Mouse (Mus musculus): Measurements from ENCODE around the gene Endou. TPM values are rescaled to one million over a fixed set of nuclear protein-coding genes. Genes with fewer than 3 reads are reported as not detected.
"Not testable (repeated sequence)": the region's sequence is repeated elsewhere in the genome, so short reads cannot be mapped to it uniquely, and the experiment has no call there.

Gene Endou
- polyA plus RNA-seq, 1 experiment from 2014 or later, result 2.8 TPM

DNA sequence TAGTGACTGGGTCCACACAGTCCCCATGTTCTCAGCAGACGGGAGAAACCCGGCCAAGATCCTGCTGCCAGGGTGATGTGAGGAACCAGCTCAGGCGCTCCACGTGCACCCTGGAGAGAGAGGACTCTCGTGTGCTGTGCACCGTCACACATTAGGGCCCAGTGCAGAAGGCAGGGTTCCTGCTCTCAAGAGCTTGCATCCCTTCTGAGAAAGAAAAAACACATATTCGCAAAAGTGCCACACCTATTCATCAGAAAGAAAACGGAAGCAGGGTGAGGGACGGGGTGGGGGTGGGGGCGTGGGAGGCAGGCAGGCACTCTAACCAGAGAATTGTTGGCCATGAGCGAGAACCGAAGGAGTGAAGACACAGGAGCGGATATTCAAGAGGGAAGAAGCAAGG is 55.2 kb downstream of the Endou start:
- H3K4me2 ChIP-seq, result no peak overlapping the region
- peaks cover 64% of the 10 kb centered on the region for H3K36me3 ChIP-seq
- H3K4me3 ChIP-seq, result no peak overlapping the region
- no peaks in the 10 kb centered on the region for H3K9me3 ChIP-seq
- WGBS, result 88% methylated on average over 13 of the region's 13 CpGs
- peaks cover 4% of the 10 kb centered on the region; the same call in 1 of the 2 replicates for H3K4me1 ChIP-seq
- H3K27ac ChIP-seq, result no peak overlapping the region
- no peak for ATAC-seq (ENCODE audit: insufficient number of reproducible peaks, insufficient read depth, low FRiP score, low TSS enrichment, low read depth)
- H3K27me3 ChIP-seq, result no peaks in the 10 kb centered on the region
- no peak overlapping the region for H3K9ac ChIP-seq

DNA sequence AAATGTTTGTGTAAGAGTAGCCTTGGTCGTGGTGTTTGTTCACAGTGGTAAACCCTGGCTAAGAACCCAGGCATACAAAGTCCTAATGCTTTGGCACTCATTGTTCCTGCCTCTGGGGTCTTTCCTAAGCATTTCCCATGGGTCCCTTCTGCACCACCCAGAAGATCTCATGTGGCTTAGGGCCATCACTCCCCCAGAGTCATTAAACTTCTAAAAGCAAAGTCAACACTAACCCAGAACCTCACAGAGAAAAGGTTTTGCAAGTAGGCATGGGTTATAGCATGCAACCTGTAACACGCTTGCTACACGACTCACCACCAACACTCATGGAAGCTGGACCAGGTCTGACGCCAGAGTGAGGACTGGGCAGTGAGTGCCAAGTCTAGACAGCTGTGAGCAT is 56.7 kb downstream of the Endou start:
- WGBS, result 92% methylated on average over 4 of the region's 4 CpGs
- no peaks in the 10 kb centered on the region for H3K9me3 ChIP-seq
- ATAC-seq (ENCODE audit: insufficient number of reproducible peaks, insufficient read depth, low FRiP score, low TSS enrichment, low read depth), result no peak

DNA sequence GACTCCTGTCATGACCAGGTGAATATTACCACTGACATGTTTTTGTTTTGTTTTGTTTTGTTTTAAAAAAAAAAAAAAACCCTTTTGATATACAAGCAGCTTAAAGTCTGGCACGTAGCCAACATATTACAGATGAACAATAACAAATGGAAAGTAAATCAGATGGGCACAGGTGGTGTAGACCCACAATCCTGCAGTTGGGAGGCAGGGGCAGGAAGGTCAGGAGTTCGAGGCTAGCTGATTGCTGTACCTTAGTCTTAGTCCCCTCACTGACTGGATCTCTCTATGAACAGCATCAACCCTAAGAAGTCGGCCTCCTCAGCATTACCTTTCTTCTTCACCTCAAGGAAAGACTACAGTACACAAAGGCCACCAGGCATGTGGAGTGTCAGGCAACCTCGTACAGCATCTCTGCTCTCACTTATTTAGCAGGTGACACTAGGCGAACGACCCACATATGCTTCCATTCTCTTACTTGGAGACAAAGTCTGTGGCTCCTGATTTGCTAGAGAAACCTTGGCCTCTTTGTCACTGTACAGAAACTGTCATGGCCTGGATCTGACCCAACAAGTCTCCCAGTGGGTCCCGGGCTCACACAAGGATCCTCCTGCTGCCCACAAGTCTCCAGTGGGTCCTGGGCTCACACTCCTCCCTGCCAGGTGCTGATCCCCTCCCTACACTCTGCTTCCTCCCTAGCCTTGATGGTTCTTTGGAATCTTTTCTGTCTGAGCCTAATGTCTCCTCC is 57.7 kb downstream of the Endou start:
- no peak for ATAC-seq (ENCODE audit: insufficient number of reproducible peaks, insufficient read depth, low FRiP score, low TSS enrichment, low read depth)
- peaks cover 47% of the 10 kb centered on the region for H3K36me3 ChIP-seq

More for the DNA sequence above, 56.7 kb downstream of the Endou start:
- peaks cover 4% of the 10 kb centered on the region; the same call in 1 of the 2 replicates for H3K4me1 ChIP-seq
- no peak overlapping the region for H3K4me3 ChIP-seq
- H3K9ac ChIP-seq, result no peak overlapping the region
- no peak overlapping the region for H3K27ac ChIP-seq
- H3K27me3 ChIP-seq, result no peaks in the 10 kb centered on the region
- H3K36me3 ChIP-seq, result peaks cover 51% of the 10 kb centered on the region
- H3K4me2 ChIP-seq, result no peak overlapping the region

DNA sequence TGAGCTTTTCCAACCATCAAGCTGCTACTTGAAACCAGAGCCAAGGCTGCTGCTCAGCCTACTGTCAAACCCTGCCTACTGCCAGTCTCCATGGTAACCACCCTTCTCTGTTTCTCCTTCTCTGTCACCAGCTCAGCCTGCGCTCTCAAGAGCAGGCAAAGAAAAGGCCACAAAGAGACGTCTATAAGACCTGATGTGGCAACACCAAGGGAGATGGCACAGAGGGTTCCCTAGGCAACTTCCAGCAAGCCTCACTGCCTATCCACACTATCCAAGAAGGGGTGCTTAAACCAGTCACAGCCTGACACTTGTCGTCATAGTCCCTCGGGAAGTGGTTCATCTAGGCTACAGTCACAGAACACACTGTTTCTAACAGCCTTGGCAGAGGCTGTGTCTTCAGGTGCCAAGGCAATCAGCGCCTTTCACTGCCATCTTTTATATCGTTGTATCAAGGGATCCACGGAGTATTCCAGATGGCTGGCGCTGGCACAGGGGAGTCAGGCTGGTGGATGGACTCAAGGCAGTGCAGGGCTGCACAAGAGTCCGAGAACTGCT is 58.9 kb downstream of the Endou start:
- 75% methylated on average over 9 of the region's 9 CpGs for WGBS
- no peaks in the 10 kb centered on the region for H3K27me3 ChIP-seq
- peaks cover 36% of the 10 kb centered on the region for H3K36me3 ChIP-seq
- H3K27ac ChIP-seq, result no peak overlapping the region
- peaks cover 4% of the 10 kb centered on the region; the same call in 1 of the 2 replicates for H3K4me1 ChIP-seq
- H3K9ac ChIP-seq, result no peak overlapping the region
- H3K9me3 ChIP-seq, result no peaks in the 10 kb centered on the region
- no peak overlapping the region for H3K4me2 ChIP-seq
- no peak for ATAC-seq (ENCODE audit: insufficient number of reproducible peaks, insufficient read depth, low FRiP score, low TSS enrichment, low read depth)
- H3K4me3 ChIP-seq, result no peak overlapping the region

More for the DNA sequence above, 57.7 kb downstream of the Endou start:
- Histone ChIP-seq H3K9me3 (no peaks in the 10 kb centered on the region), H3K27ac (no peak overlapping the region), H3K27me3 (no peaks in the 10 kb centered on the region), H3K4me1 (peaks cover 4% of the 10 kb centered on the region; the same call in 1 of the 2 replicates), H3K9ac (no peak overlapping the region), H3K4me2 (no peak overlapping the region), H3K4me3 (no peak overlapping the region)
- 91% methylated on average over 7 of the region's 7 CpGs for WGBS

DNA sequence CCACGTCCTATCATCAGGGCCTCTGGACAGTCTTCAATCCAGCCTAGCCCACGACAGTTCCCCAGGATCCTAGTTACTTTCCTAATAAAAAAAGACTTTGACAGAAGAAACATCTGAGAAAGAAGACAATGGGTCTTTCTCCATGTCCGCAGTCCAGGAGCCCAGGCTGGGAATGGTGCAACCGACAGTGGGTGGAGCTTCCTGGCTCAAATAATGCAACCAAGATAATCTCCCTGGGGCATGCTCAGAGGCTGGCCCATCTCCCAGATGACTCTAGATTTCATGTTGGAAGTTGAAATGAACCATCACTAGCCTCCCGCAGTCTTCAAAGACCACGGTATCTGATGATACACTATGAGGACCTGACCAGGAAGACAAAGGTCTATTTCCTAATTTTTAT is 60.6 kb downstream of the Endou start:
- H3K4me2 ChIP-seq, result no peak overlapping the region
- WGBS, result 77% methylated on average over 6 of the region's 6 CpGs
- H3K4me1 ChIP-seq, result peaks cover 4% of the 10 kb centered on the region; the same call in 1 of the 2 replicates
- H3K27ac ChIP-seq, result no peak overlapping the region
- no peaks in the 10 kb centered on the region for H3K9me3 ChIP-seq
- H3K36me3 ChIP-seq, result peaks cover 18% of the 10 kb centered on the region
- H3K4me3 ChIP-seq, result no peak overlapping the region
- no peak for ATAC-seq (ENCODE audit: insufficient number of reproducible peaks, insufficient read depth, low FRiP score, low TSS enrichment, low read depth)
- H3K27me3 ChIP-seq, result no peaks in the 10 kb centered on the region
- H3K9ac ChIP-seq, result no peak overlapping the region

DNA sequence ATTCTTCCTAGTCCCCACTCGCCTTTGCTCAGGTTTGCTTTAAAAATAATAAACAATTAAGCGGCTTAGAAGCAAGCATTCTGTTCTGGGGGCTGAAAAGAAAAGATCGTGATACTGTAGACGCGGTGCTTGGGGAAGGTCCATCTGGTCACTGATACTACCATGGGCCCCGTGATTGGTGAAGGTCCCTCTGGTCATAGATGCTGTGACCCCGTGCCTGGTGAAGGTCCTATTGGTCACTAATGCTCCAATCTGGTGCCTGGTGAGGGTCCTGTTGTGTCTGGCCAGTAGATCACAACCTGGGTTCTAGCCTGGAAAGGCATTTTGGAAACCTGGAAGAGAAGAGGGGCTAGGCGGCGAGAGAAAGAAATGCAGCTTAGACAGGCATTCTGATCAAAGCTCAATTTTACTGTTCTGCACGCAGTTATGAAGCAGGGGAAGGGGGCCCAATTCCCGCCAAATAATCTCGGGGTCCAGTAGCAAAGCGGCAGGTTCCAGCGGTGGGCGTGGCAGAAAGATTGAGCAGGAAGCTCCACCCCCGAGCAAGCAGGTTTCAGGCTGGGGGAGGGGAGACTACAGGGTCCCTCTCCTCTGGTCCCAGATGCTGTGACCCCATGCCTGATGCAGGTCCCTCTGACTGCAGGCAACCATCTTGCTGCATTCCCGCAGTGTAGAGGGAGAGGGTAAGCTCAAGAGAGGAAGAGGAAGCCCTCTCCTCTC is 62.8 kb downstream of the Endou start:
- not testable (repeated sequence) for H3K9ac ChIP-seq; H3K4me3 ChIP-seq; ATAC-seq (ENCODE audit: insufficient number of reproducible peaks, insufficient read depth, low FRiP score, low TSS enrichment, low read depth); H3K9me3 ChIP-seq; H3K4me1 ChIP-seq; H3K36me3 ChIP-seq; H3K27me3 ChIP-seq; H3K4me2 ChIP-seq; H3K27ac ChIP-seq
- WGBS, result 71% methylated on average over 17 of the region's 17 CpGs

DNA sequence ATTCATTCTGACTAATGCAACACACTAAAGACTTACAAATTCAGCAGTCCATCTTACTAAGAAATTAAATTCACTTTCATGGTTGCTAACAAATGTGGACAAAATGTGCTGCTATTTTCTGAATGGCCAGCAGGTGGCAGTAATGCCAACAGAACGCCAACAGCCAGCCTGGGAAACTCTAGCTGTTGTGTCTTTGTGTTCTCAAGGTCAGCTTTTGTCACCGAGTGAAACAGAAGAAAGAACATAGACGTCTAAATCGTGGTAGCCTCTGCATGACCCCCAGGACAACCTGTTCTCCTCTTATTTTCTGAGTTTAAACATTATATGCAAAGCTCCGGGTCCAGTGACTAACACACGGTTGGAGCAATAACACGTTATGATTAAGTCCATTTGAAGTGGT is 63.7 kb downstream of the Endou start:
- no peak overlapping the region for H3K4me2 ChIP-seq

DNA sequence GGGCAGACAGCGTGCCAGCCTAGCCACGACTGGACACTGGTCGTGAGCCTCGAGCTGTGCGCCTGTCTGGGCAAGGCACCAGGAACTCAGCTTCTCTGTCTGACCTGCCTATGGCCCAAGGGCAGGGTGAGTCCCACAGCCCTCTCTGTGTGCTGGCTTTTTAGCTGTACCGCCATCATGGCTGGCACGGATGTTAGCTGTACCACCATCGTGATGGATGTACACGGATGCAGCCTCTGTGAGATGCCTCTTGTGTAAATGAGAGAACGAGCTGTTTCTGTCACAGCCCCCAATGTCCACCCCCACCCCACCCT is 64.7 kb downstream of the Endou start:
- Histone ChIP-seq H3K36me3 (no peaks in the 10 kb centered on the region), H3K4me3 (no peak overlapping the region), H3K9me3 (no peaks in the 10 kb centered on the region), H3K27ac (no peak overlapping the region), H3K9ac (no peak overlapping the region), H3K27me3 (no peaks in the 10 kb centered on the region), H3K4me2 (no peak overlapping the region), H3K4me1 (no peaks in the 10 kb centered on the region)
- no peak for ATAC-seq (ENCODE audit: insufficient number of reproducible peaks, insufficient read depth, low FRiP score, low TSS enrichment, low read depth)
- WGBS, result 86% methylated on average over 10 of the region's 10 CpGs

More for the DNA sequence above, 63.7 kb downstream of the Endou start:
- Histone ChIP-seq H3K27me3 (no peaks in the 10 kb centered on the region), H3K9ac (no peak overlapping the region), H3K36me3 (no peaks in the 10 kb centered on the region; the same call in 1 of the 2 replicates), H3K4me1 (peaks cover 4% of the 10 kb centered on the region; the same call in 1 of the 2 replicates), H3K4me3 (no peak overlapping the region), H3K27ac (no peak overlapping the region), H3K9me3 (no peaks in the 10 kb centered on the region)
- no peak for ATAC-seq (ENCODE audit: insufficient number of reproducible peaks, insufficient read depth, low FRiP score, low TSS enrichment, low read depth)
- WGBS, result 32% methylated on average over 7 of the region's 7 CpGs

DNA sequence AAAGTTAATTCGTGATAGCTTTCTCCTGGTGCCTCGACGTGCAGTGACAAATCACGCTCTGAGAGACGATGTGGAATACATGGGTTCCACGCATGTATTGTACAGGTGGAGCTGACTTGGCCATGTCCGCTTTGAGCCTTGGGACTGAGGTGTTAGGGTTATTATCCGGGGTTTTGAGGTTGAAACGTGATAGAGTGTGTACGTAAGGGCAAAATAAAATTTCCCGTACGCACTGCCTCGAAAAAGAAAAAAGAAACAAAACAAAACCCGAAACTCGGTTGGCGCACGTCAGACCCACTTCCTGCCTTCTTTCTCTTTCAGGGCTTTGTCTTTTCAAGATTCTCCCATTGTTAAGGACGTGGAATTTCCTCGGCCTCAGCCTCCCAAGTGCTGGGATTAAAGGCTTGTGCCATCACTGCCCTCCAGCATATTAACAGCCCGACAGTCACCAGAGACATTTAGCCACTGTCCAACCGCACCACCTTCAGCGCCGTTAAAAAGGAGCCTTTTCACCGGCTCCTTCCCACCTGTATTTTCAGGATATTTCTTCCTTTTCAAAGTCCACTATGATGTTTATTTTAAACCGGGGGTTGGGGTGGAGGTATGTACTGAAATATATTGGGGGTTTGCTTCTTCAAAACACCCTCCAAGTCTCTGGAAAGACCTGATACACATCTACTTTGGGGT is 65.2 kb downstream of the Endou start:
- no peak overlapping the region for H3K27ac ChIP-seq
- H3K4me1 ChIP-seq, result no peaks in the 10 kb centered on the region
- WGBS, result 72% methylated on average over 25 of the region's 25 CpGs
- ATAC-seq (ENCODE audit: insufficient number of reproducible peaks, insufficient read depth, low FRiP score, low TSS enrichment, low read depth), result no peak
- H3K9me3 ChIP-seq, result no peaks in the 10 kb centered on the region
- H3K9ac ChIP-seq, result no peak overlapping the region
- no peak overlapping the region for H3K4me3 ChIP-seq
- no peaks in the 10 kb centered on the region for H3K36me3 ChIP-seq
- no peak overlapping the region for H3K4me2 ChIP-seq
- no peaks in the 10 kb centered on the region for H3K27me3 ChIP-seq

DNA sequence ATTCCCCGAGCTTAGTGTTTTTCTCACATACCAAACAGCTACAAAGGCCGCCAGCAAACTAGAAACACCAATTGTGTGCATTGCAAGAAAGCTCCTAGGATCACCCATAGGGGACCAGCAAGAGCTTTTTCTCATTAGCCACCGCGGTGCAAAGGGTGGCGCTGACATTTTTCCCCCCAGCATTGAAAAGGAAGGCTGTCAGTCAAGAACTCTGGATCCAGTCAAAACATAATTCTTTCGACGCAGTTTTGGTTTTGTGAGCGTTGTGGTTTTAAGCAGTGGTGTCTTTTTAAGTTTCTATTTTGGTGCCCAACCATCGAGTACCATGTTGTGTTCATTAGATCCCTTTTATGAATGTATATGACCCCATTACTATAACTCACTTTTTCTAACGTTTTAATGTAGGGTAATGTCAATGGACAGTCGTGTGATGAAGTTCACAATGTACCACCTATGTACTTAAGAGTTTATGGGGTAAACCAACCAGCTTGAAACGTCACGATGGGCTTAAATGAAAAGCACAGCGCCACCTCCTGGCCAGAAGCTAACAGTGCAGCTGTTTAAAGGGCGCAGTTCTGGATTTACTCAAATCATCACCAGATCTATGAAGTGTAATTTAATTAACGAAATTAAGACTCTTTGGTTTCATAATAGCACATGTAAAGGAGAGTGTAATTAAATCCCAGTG is 66.0 kb downstream of the Endou start:
- Histone ChIP-seq H3K9me3 (no peaks in the 10 kb centered on the region), H3K4me3 (no peak overlapping the region), H3K4me1 (no peaks in the 10 kb centered on the region), H3K27ac (no peak overlapping the region), H3K36me3 (no peaks in the 10 kb centered on the region), H3K4me2 (no peak overlapping the region), H3K27me3 (no peaks in the 10 kb centered on the region), H3K9ac (no peak overlapping the region)
- no peak for ATAC-seq (ENCODE audit: insufficient number of reproducible peaks, insufficient read depth, low FRiP score, low TSS enrichment, low read depth)
- 51% methylated on average over 16 of the region's 16 CpGs for WGBS

All from embryonic facial prominence, embryonic 13.5 days (tissue).